ENCODE assay signal across 8 mouse cellular contexts in the genomic region with DNA sequence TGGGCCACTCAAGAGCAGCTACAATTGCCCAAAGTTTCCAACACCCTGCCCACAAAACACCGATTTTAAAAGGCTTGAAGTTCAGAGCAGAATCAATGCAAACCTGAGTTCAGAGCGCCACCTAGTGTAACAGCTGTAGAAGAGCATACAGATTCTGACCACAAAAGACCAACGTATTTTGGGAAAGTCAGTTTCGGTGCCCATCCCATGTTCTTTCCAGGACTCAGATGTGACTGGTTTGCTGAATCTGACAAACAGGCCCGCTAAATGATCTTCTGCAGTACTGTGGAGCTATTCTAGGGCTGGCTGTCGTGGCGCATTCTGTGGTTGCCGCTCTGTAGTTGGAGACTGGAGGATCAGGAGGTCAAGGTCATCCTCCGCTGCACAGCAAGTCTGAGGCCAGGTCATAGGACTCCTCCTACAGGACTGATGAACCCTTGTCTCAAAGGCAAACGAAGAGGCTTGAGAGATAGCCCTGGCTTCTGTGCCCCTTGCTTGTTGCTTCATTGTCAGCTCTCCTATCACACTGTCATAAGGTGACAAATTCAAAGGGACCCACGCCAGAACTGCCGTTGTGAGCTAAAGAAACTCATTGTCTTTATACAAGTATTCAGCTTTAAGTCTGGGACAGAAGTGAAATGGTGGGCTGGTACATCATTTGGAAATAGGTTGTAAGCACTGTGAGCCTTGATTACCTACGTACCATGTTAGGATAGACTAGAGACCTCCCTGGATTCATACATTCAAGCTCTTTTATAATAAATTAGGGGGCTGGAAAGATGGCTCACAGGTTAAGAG. TPM values are rescaled to one million over a fixed set of nuclear protein-coding genes. Genes with fewer than 3 reads are reported as not detected.
A peak's percentile ranks its signal among the peaks of the same experiment; 100 is the strongest.
DNase-seq lines count a peak whose midpoint lies in the region; ATAC-seq and TF ChIP-seq lines count a peak whose summit lies in the region.

No protein-coding gene starts in this region.

- no peaks in the 10 kb centered on the region for H3K9me3 ChIP-seq in ES-Bruce4 (replicated peaks; ENCODE audit: control insufficient read depth, insufficient read depth, low read length, poor library complexity, severe bottlenecking)
- no peaks in the 10 kb centered on the region for H3K9me3 ChIP-seq in heart, embryonic 12.5 days (replicated peaks)
- H3K9me3 ChIP-seq in kidney, embryonic 15.5 days (replicated peaks) = no peaks in the 10 kb centered on the region

- TF ChIP-seq CTCF in ES-Bruce4 (IDR thresholded peaks at IDR 0.05; ENCODE audit: low read depth, low read length) = peak; percentile 4

- TF ChIP-seq POLR2A in ES-Bruce4 (IDR thresholded peaks at IDR 0.05; ENCODE audit: insufficient read depth, low read length) = no peak

- no peaks in the 10 kb centered on the region for H3K36me3 ChIP-seq in ES-Bruce4 (ENCODE audit: control insufficient read depth, insufficient read depth, low read length, poor library complexity, severe bottlenecking)
- H3K36me3 ChIP-seq in heart, embryonic 12.5 days = peaks cover 3% of the 10 kb centered on the region
- H3K36me3 ChIP-seq in kidney, embryonic 15.5 days = peaks cover 3% of the 10 kb centered on the region

- 19% methylated on average over 13 of the region's 13 CpGs for WGBS in heart, embryonic 12.5 days
- WGBS in kidney, embryonic 15.5 days = 19% methylated on average over 13 of the region's 13 CpGs

- peak; percentile 79 for DNase-seq in A20 (ENCODE audit: low read depth, low spot score)
- DNase-seq in lung, postnatal 10 days = peak; percentile 85
- peak; percentile 68 to 72 for DNase-seq in right cerebral cortex, postnatal 10 days (ENCODE audit: low spot score in 2 of 2)
- DNase-seq in ovary, postnatal 36 days (ENCODE audit: low spot score) = no peak

- TF ChIP-seq EP300 in ES-Bruce4 (IDR thresholded peaks at IDR 0.05; ENCODE audit: insufficient read depth, low read depth, low read length) = no peak

- H3K9ac ChIP-seq in ES-Bruce4 (ENCODE audit: low read depth, poor library complexity, severe bottlenecking) = no peak overlapping the region
- peak overlapping the region; percentile 11 for H3K9ac ChIP-seq in heart, embryonic 12.5 days
- H3K9ac ChIP-seq in kidney, embryonic 15.5 days = no peak overlapping the region

- H3K4me2 ChIP-seq in heart, embryonic 12.5 days = peak overlapping the region; percentile 48
- peak overlapping the region; percentile 50 for H3K4me2 ChIP-seq in kidney, embryonic 15.5 days

- no peak overlapping the region for H3K27ac ChIP-seq in ES-Bruce4 (ENCODE audit: insufficient read depth, low read length)
- no peak overlapping the region for H3K27ac ChIP-seq in heart, embryonic 12.5 days (ENCODE audit: poor library complexity, severe bottlenecking)
- H3K27ac ChIP-seq in kidney, embryonic 15.5 days = no peak overlapping the region

- ATAC-seq in common myeloid progenitor, adult 5-6 weeks (replicated peaks; ENCODE audit: low read depth, poor library complexity, severe bottlenecking) = peak; percentile 57
- ATAC-seq in heart, embryonic 12.5 days (ENCODE audit: insufficient number of reproducible peaks, low FRiP score) = no peak
- no peak for ATAC-seq in kidney, embryonic 15.5 days (replicated peaks; ENCODE audit: low FRiP score)

- H3K27me3 ChIP-seq in ES-Bruce4 (ENCODE audit: control insufficient read depth, insufficient read depth, low read length, poor library complexity, severe bottlenecking) = no peaks in the 10 kb centered on the region
- no peaks in the 10 kb centered on the region for H3K27me3 ChIP-seq in heart, embryonic 12.5 days (replicated peaks)
- H3K27me3 ChIP-seq in kidney, embryonic 15.5 days = no peaks in the 10 kb centered on the region

- H3K4me1 ChIP-seq in ES-Bruce4 (ENCODE audit: control insufficient read depth, insufficient read depth, low read length) = no peaks in the 10 kb centered on the region
- peaks cover 28% of the 10 kb centered on the region for H3K4me1 ChIP-seq in heart, embryonic 12.5 days (replicated peaks)
- H3K4me1 ChIP-seq in kidney, embryonic 15.5 days = peaks cover 29% of the 10 kb centered on the region

- H3K4me3 ChIP-seq in ES-Bruce4 (ENCODE audit: low read depth, low read length) = no peak overlapping the region
- H3K4me3 ChIP-seq in heart, embryonic 12.5 days = peak overlapping the region; percentile 3; the same call in 1 of the 2 replicates
- peak overlapping the region; percentile 17; the same call in 1 of the 2 replicates for H3K4me3 ChIP-seq in kidney, embryonic 15.5 days (replicated peaks)

RNA-seq across cellular contexts. Expression of a gene that starts 2.9 kb away (rescaled TPM):
- polyA plus RNA-seq in ES-Bruce4 (2011; ENCODE audit: insufficient read depth, insufficient read length, low read depth, missing spikeins) = 34.8 and 40.5 TPM in 2 replicates
- total RNA-seq in common myeloid progenitor, adult 5-6 weeks (2017) = 19.2 and 30.8 TPM in 2 replicates
- 48.7 and 52.1 TPM in 2 replicates for polyA plus RNA-seq in heart, embryonic 12.5 days (2016; fragmentation: Nextera tagmentation; extraction: Ambion mirVana)
- polyA plus RNA-seq in kidney, embryonic 15.5 days (2015; fragmentation: Nextera tagmentation; extraction: Ambion mirVana) = 82.1 and 91.8 TPM in 2 replicates

RNA-seq across cellular contexts. Expression of a gene that starts 9.0 kb away (rescaled TPM):
- 10.7 and 16.9 TPM in 2 replicates for polyA plus RNA-seq in ES-Bruce4 (2011; ENCODE audit: insufficient read depth, insufficient read length, low read depth, missing spikeins)
- total RNA-seq in common myeloid progenitor, adult 5-6 weeks (2017) = 18.7 and 46.1 TPM in 2 replicates
- polyA plus RNA-seq in heart, embryonic 12.5 days (2016; fragmentation: Nextera tagmentation; extraction: Ambion mirVana) = 14.1 and 15.7 TPM in 2 replicates
- 18.7 and 21.9 TPM in 2 replicates for polyA plus RNA-seq in kidney, embryonic 15.5 days (2015; fragmentation: Nextera tagmentation; extraction: Ambion mirVana)

RNA-seq across cellular contexts. Expression of a gene that starts 25.7 kb away (rescaled TPM):
- 57.7 and 60.5 TPM in 2 replicates for polyA plus RNA-seq in ES-Bruce4 (2011; ENCODE audit: insufficient read depth, insufficient read length, low read depth, missing spikeins)
- 2.6 and 2.9 TPM in 2 replicates for total RNA-seq in common myeloid progenitor, adult 5-6 weeks (2017)
- 0.34 and 0.44 TPM in 2 replicates for polyA plus RNA-seq in heart, embryonic 12.5 days (2016; fragmentation: Nextera tagmentation; extraction: Ambion mirVana)
- 0.78 and 1.0 TPM in 2 replicates for polyA plus RNA-seq in kidney, embryonic 15.5 days (2015; fragmentation: Nextera tagmentation; extraction: Ambion mirVana)

RNA-seq across cellular contexts. Expression of a gene that starts 31.6 kb away (rescaled TPM):
- 333 and 355 TPM in 2 replicates for polyA plus RNA-seq in ES-Bruce4 (2011; ENCODE audit: insufficient read depth, insufficient read length, low read depth, missing spikeins)
- 221 and 258 TPM in 2 replicates for total RNA-seq in common myeloid progenitor, adult 5-6 weeks (2017)
- 127 and 130 TPM in 2 replicates for polyA plus RNA-seq in heart, embryonic 12.5 days (2016; fragmentation: Nextera tagmentation; extraction: Ambion mirVana)
- 155 and 165 TPM in 2 replicates for polyA plus RNA-seq in kidney, embryonic 15.5 days (2015; fragmentation: Nextera tagmentation; extraction: Ambion mirVana)

RNA-seq across cellular contexts. Expression of a gene that starts 52.3 kb away (rescaled TPM):
- 4.1 and 4.6 TPM in 2 replicates for polyA plus RNA-seq in ES-Bruce4 (2011; ENCODE audit: insufficient read depth, insufficient read length, low read depth, missing spikeins)
- total RNA-seq in common myeloid progenitor, adult 5-6 weeks (2017) = 0.10 and 0.87 TPM in 2 replicates
- 224 and 234 TPM in 2 replicates for polyA plus RNA-seq in heart, embryonic 12.5 days (2016; fragmentation: Nextera tagmentation; extraction: Ambion mirVana)
- 28.2 and 30.4 TPM in 2 replicates for polyA plus RNA-seq in kidney, embryonic 15.5 days (2015; fragmentation: Nextera tagmentation; extraction: Ambion mirVana)

Comparison
In these comparisons a context has a peak if more than half of its experiments do, and no peak if none do; other contexts are left out.
1. RNA of a gene that starts 25.7 kb away (polyA plus RNA-seq): 57.7 to 60.5 TPM in ES-Bruce4; 0.78 to 1.0 TPM in kidney, embryonic 15.5 days and 0.34 to 0.44 TPM in heart, embryonic 12.5 days; every median in the first group is over 10 times any median in the second.